Mouse (Mus musculus) C2C12 (cell line): ENCODE measurements at regions not wholly inside any gene's neighbourhood (a gene's known extent, or its start where the extent isn't known, plus 50 kb on each side); places are given as distances from the start of the nearest gene placed in this dataset.

Experiments used
- CEBPB ChIP-seq: IDR thresholded peaks from one replicate; pipeline ENCODE4 v1.6.1; 2011; ENCODE audit warnings: low read depth, mild to moderate bottlenecking, control low read depth, moderate library complexity
- CTCF ChIP-seq: IDR thresholded peaks from one replicate; pipeline ENCODE4 v1.5.1; 2011; ENCODE audit not compliant: control insufficient read depth, insufficient read depth, insufficient read length
- FOSL1 ChIP-seq: IDR thresholded peaks from one replicate; pipeline ENCODE4 v1.8.0; 2011; ENCODE audit warnings: mild to moderate bottlenecking, low read length; ENCODE audit not compliant: poor library complexity, insufficient read depth, severe bottlenecking
- MAX ChIP-seq: IDR thresholded peaks from one replicate; pipeline ENCODE4 v1.6.1; 2011; ENCODE audit warnings: mild to moderate bottlenecking, control low read depth
- MYOD1 ChIP-seq: IDR thresholded peaks from one replicate; pipeline ENCODE4 v1.6.1; 2011; ENCODE audit warnings: low read depth; ENCODE audit not compliant: control insufficient read depth, insufficient read length
- MYOG ChIP-seq: IDR thresholded peaks from one replicate; pipeline ENCODE4 v1.6.1; 2011; ENCODE audit not compliant: control insufficient read depth, insufficient read length; ENCODE audit errors: extremely low read depth
- USF1 ChIP-seq: IDR thresholded peaks from one replicate; pipeline ENCODE4 v1.6.1; 2011; ENCODE audit warnings: low read depth, mild to moderate bottlenecking, control low read depth, moderate library complexity

GRCm38 (mm10) chr10:118722132-118722551 is 147.9 kb downstream of the Dyrk2 start:
- TF ChIP-seq CTCF (no peak), USF1 (no peak), MYOG (no peak), MAX (no peak), MYOD1 (no peak), CEBPB (no peak), FOSL1 (no peak)
